Mouse (Mus musculus) small intestine, adult 2 months (tissue): ENCODE results near the gene Top3b.

Source experiments
- CTCF ChIP-seq: fragments of 200-500 bp; IDR thresholded peaks from 2 replicates; pipeline ENCODE4 v1.5.1; 2012; ENCODE audit warnings: low read depth, mild to moderate bottlenecking, control low read depth, inconsistent platforms, low read length, moderate library complexity, mixed read lengths; ENCODE audit not compliant: insufficient replicate concordance, insufficient read length; ENCODE audit errors: extremely low read depth
- POLR2A ChIP-seq: fragments of 200-500 bp; IDR thresholded peaks from 2 replicates; pipeline ENCODE4 v1.6.1; 2012; ENCODE audit warnings: low read depth, mild to moderate bottlenecking, control low read depth, inconsistent platforms, low read length, moderate library complexity

- peak; percentile 37; the same call in 1 of the 2 replicates for TF ChIP-seq POLR2A
- peak; percentile 92 for TF ChIP-seq CTCF
Observed at GRCm38 (mm10) chr16:16896382-16897055, 26.0 kb downstream of the Top3b start, which contains the start of gene Ppm1f.
